Mouse (Mus musculus): ENCODE results near the gene Scaf4. TPM values are rescaled to one million over a fixed set of nuclear protein-coding genes. Genes with fewer than 3 reads are reported as not detected.

The Scaf4 gene
- polyA plus RNA-seq, 1 experiment from 2014 or later: 42.8 TPM

GRCm38 (mm10) chr16:90275521-90275920, 8.8 kb downstream of the Scaf4 start:
- Histone ChIP-seq H3K9ac (no peak overlapping the region), H3K4me3 (ENCODE audit: low read depth, low read length) (no peak overlapping the region), H3K27ac (ENCODE audit: low read depth) (no peak overlapping the region), H3K27me3 (ENCODE audit: insufficient read depth, low read length) (no peaks in the 10 kb centered on the region), H3K4me1 (ENCODE audit: insufficient read depth) (peaks cover 11% of the 10 kb centered on the region; the same call in 1 of the 2 replicates), H3K4me2 (no peak overlapping the region), H3K36me3 (ENCODE audit: insufficient read depth) (no peaks in the 10 kb centered on the region), H3K9me3 (ENCODE audit: low read depth, low read length) (no peaks in the 10 kb centered on the region)
- TF ChIP-seq CTCF (IDR thresholded peaks at IDR 0.05; ENCODE audit: low read depth): no peak
- WGBS: 81% methylated on average over 6 of the region's 6 CpGs
- ATAC-seq (ENCODE audit: insufficient read depth) (no peak), DNase-seq (no peak)

GRCm38 (mm10) chr16:90266581-90266980, 17.7 kb downstream of the Scaf4 start:
- 7% methylated on average over 1 of the region's 1 CpGs for WGBS
- Histone ChIP-seq H3K36me3 (ENCODE audit: insufficient read depth) (peaks cover 6% of the 10 kb centered on the region; the same call in 1 of the 2 replicates), H3K9me3 (ENCODE audit: low read depth, low read length) (no peaks in the 10 kb centered on the region), H3K4me3 (ENCODE audit: low read depth, low read length) (no peak overlapping the region), H3K27ac (ENCODE audit: low read depth) (no peak overlapping the region), H3K27me3 (ENCODE audit: insufficient read depth, low read length) (no peaks in the 10 kb centered on the region), H3K4me1 (ENCODE audit: insufficient read depth) (no peaks in the 10 kb centered on the region), H3K4me2 (no peak overlapping the region), H3K9ac (no peak overlapping the region)
- DNase-seq (peak; percentile 72), ATAC-seq (ENCODE audit: insufficient read depth) (0 out of 2 replicates have a peak, but pooled peaks have one; percentile 35)
- TF ChIP-seq CTCF (IDR thresholded peaks at IDR 0.05; ENCODE audit: low read depth): no peak

GRCm38 (mm10) chr16:90265106-90265505, 19.2 kb downstream of the Scaf4 start:
- H3K4me2 ChIP-seq: no peak overlapping the region
- DNase-seq (no peak), ATAC-seq (ENCODE audit: insufficient read depth) (no peak)
- no peaks in the 10 kb centered on the region for H3K4me1 ChIP-seq (ENCODE audit: insufficient read depth)
- 60% methylated on average over 1 of the region's 1 CpGs for WGBS
- peaks cover 17% of the 10 kb centered on the region; the same call in 1 of the 2 replicates for H3K36me3 ChIP-seq (ENCODE audit: insufficient read depth)
- TF ChIP-seq CTCF (IDR thresholded peaks at IDR 0.05; ENCODE audit: low read depth): no peak
- H3K27ac ChIP-seq (ENCODE audit: low read depth): no peak overlapping the region
- no peaks in the 10 kb centered on the region for H3K27me3 ChIP-seq (ENCODE audit: insufficient read depth, low read length)
- H3K9me3 ChIP-seq (ENCODE audit: low read depth, low read length): no peaks in the 10 kb centered on the region
- no peak overlapping the region for H3K4me3 ChIP-seq (ENCODE audit: low read depth, low read length)
- no peak overlapping the region for H3K9ac ChIP-seq

- no peak overlapping the region for H3K4me3 ChIP-seq (ENCODE audit: low read depth, low read length)
- 78% methylated on average over 5 of the region's 5 CpGs for WGBS
- H3K4me1 ChIP-seq (ENCODE audit: insufficient read depth): no peaks in the 10 kb centered on the region
- no peak for TF ChIP-seq CTCF (IDR thresholded peaks at IDR 0.05; ENCODE audit: low read depth)
- DNase-seq: no peak
- no peak overlapping the region for H3K27ac ChIP-seq (ENCODE audit: low read depth)
- H3K9me3 ChIP-seq (ENCODE audit: low read depth, low read length): no peaks in the 10 kb centered on the region
- H3K9ac ChIP-seq: no peak overlapping the region
- no peak for ATAC-seq (ENCODE audit: insufficient read depth)
- H3K36me3 ChIP-seq (ENCODE audit: insufficient read depth): peaks cover 26% of the 10 kb centered on the region; the same call in 1 of the 2 replicates
- H3K4me2 ChIP-seq: no peak overlapping the region
- no peaks in the 10 kb centered on the region for H3K27me3 ChIP-seq (ENCODE audit: insufficient read depth, low read length)
These were observed 20.3 kb downstream of the Scaf4 start for GRCm38 (mm10) chr16:90264021-90264420.

GRCm38 (mm10) chr16:90261791-90262190, 22.5 kb downstream of the Scaf4 start:
- DNase-seq (no peak), ATAC-seq (ENCODE audit: insufficient read depth) (no peak)
- no peak for TF ChIP-seq CTCF (IDR thresholded peaks at IDR 0.05; ENCODE audit: low read depth)
- Histone ChIP-seq H3K9ac (no peak overlapping the region), H3K36me3 (ENCODE audit: insufficient read depth) (peaks cover 46% of the 10 kb centered on the region), H3K4me3 (ENCODE audit: low read depth, low read length) (no peak overlapping the region), H3K4me1 (ENCODE audit: insufficient read depth) (no peaks in the 10 kb centered on the region), H3K27ac (ENCODE audit: low read depth) (no peak overlapping the region), H3K4me2 (no peak overlapping the region), H3K27me3 (ENCODE audit: insufficient read depth, low read length) (no peaks in the 10 kb centered on the region), H3K9me3 (ENCODE audit: low read depth, low read length) (no peaks in the 10 kb centered on the region)
- WGBS: 88% methylated on average over 2 of the region's 2 CpGs

GRCm38 (mm10) chr16:90260097-90260496, 24.2 kb downstream of the Scaf4 start:
- Histone ChIP-seq H3K27me3 (ENCODE audit: insufficient read depth, low read length) (no peaks in the 10 kb centered on the region), H3K9ac (no peak overlapping the region), H3K4me3 (ENCODE audit: low read depth, low read length) (no peak overlapping the region), H3K36me3 (ENCODE audit: insufficient read depth) (peaks cover 59% of the 10 kb centered on the region), H3K4me2 (no peak overlapping the region), H3K4me1 (ENCODE audit: insufficient read depth) (no peaks in the 10 kb centered on the region), H3K9me3 (ENCODE audit: low read depth, low read length) (no peaks in the 10 kb centered on the region), H3K27ac (ENCODE audit: low read depth) (no peak overlapping the region)
- DNase-seq (peak; percentile 12), ATAC-seq (ENCODE audit: insufficient read depth) (no peak)
- TF ChIP-seq CTCF (IDR thresholded peaks at IDR 0.05; ENCODE audit: low read depth): no peak
- 65% methylated on average over 4 of the region's 4 CpGs for WGBS

- Histone ChIP-seq H3K9me3 (ENCODE audit: low read depth, low read length) (no peaks in the 10 kb centered on the region), H3K4me1 (ENCODE audit: insufficient read depth) (no peaks in the 10 kb centered on the region), H3K27me3 (ENCODE audit: insufficient read depth, low read length) (no peaks in the 10 kb centered on the region), H3K9ac (no peak overlapping the region), H3K4me2 (no peak overlapping the region), H3K4me3 (ENCODE audit: low read depth, low read length) (no peak overlapping the region), H3K36me3 (ENCODE audit: insufficient read depth) (peaks cover 62% of the 10 kb centered on the region), H3K27ac (ENCODE audit: low read depth) (no peak overlapping the region)
- ATAC-seq (ENCODE audit: insufficient read depth): no peak
- TF ChIP-seq CTCF (IDR thresholded peaks at IDR 0.05; ENCODE audit: low read depth): no peak
- 80% methylated on average over 5 of the region's 5 CpGs for WGBS
- peak; percentile 20 for DNase-seq
These were observed 24.7 kb downstream of the Scaf4 start for GRCm38 (mm10) chr16:90259623-90260022.

GRCm38 (mm10) chr16:90258950-90259349, 25.4 kb downstream of the Scaf4 start:
- Histone ChIP-seq H3K4me1 (ENCODE audit: insufficient read depth) (no peaks in the 10 kb centered on the region), H3K36me3 (ENCODE audit: insufficient read depth) (peaks cover 68% of the 10 kb centered on the region), H3K9me3 (ENCODE audit: low read depth, low read length) (no peaks in the 10 kb centered on the region), H3K4me2 (no peak overlapping the region), H3K27me3 (ENCODE audit: insufficient read depth, low read length) (no peaks in the 10 kb centered on the region), H3K9ac (no peak overlapping the region), H3K27ac (ENCODE audit: low read depth) (no peak overlapping the region), H3K4me3 (ENCODE audit: low read depth, low read length) (no peak overlapping the region)
- WGBS: 87% methylated on average over 7 of the region's 7 CpGs
- DNase-seq: no peak
- TF ChIP-seq CTCF (IDR thresholded peaks at IDR 0.05; ENCODE audit: low read depth): no peak
- no peak for ATAC-seq (ENCODE audit: insufficient read depth)
